Mouse (Mus musculus): ENCODE results near the gene Art5.
"Not testable (repeated sequence)": the region's sequence is repeated elsewhere in the genome, so short reads cannot be mapped to it uniquely, and the experiment has no call there.

Art5 gene

GRCm38 (mm10) chr7:102080311-102080710 lies 29.0 kb downstream of the Art5 start:
- no peak for DNase-seq

GRCm38 (mm10) chr7:102078517-102078916 lies 30.8 kb downstream of the Art5 start:
- DNase-seq = peak in 1 of 2 experiments; percentile 17

GRCm38 (mm10) chr7:102076714-102077296 lies 32.5 kb downstream of the Art5 start:
- DNase-seq = no peak

GRCm38 (mm10) chr7:102066363-102066762 lies 42.9 kb downstream of the Art5 start:
- no peak for DNase-seq

- DNase-seq = peak; percentile 93
Measured at GRCm38 (mm10) chr7:102065046-102065891, 44.0 kb downstream of the Art5 start, which contains the start of the genes Rnf121, Xndc1 and Xntrpc. TSS of gene Rnf121 (minus strand) at chr7:102065469. TSS of gene Xndc1 (plus strand) at chr7:102065511. TSS of gene Xntrpc (plus strand) at chr7:102065713.

GRCm38 (mm10) chr7:102064655-102065045 lies 44.6 kb downstream of the Art5 start:
- no peak for DNase-seq

DNA sequence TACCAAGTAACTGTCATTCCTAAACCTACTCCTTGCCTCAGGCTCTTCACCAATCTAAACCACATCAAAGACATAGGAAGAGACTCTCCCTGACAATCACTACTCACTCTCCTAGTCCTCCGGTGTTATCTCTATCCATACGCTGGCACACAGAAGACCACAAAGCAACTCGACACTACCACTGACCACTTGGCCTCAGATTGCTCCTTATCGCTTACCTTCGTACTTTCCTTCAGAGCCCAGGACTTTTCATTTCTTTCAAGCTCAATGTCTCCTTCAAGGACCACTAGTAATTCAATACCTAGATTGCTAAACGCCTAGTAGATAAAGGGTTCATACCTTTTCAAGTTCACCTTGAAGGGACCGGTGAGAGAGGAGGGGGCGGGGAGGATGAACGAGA lies 45.4 kb downstream of the Art5 start:
- no peak for DNase-seq

DNA sequence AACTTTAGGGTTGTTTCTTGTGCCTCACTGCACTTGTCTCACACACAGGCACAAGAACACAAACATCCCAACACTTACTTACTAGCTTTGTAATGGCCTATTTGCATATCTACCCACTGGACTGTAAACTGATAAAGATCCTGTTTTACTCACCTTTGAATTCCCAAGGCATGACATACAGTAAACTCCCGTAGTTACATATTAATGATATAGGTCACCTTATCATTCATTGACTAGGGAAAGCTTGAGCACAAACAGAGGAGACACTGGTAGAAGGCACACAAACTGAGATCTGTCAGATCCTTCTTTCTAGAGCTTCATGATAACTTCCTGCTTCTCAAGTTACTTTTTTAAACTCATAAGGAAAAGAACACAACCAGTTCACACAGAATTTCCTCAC lies 47.1 kb downstream of the Art5 start:
- DNase-seq = no peak

GRCm38 (mm10) chr7:102061353-102061752 lies 47.9 kb downstream of the Art5 start:
- DNase-seq = no peak

DNA sequence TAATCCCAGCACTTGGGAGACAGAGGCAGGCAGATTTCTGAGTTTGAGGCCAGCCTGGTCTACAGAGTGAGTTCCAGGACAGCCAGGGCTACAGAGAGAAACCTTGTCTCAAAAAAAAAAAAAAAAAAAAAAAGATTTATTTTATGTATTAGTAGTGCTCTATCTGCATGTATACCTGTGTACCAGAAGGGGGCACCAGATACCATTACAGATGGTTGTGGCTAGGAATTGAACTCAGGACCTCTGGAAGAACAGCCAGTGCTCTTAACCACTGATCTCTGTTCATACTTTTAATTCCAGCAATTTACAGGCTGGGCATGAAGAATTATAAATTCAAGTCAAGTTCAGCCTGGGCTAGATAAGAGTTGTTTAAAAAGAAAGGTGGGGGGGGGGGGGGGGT lies 60.8 kb downstream of the Art5 start:
- not testable (repeated sequence) for DNase-seq

Measured in lung, adult 18-20 months (tissue).